Mouse (Mus musculus): ENCODE measurements around the gene Ak2. TPM values are rescaled to one million over a fixed set of nuclear protein-coding genes. Genes with fewer than 3 reads are reported as not detected.

Gene Ak2
- total and polyA plus RNA-seq, 3 experiments = 330 to 366 TPM; not detected in 1

DNA sequence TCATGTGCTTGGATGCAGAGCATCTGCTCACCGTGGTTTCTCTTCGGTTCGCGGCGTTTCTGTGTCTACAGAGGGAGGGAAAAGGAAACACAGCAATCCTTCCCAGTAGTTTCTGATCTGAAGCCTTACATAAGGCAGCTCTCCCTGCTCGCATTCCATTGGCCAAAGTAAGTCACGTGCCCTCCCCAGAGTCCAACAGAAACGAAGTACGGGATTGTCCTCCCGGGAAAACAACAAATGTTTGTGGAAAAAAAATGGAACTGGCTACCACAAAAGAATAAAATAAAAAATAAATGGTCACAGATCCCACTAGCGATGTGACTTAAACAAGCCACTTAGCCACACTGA, 10.0 kb upstream of the Ak2 start:
- TF ChIP-seq MYB (IDR thresholded peaks at IDR 0.05; ENCODE audit: low read depth, low read length) = no peak
- no peak for TF ChIP-seq MYC (IDR thresholded peaks at IDR 0.05; ENCODE audit: low read depth, low read length)
- no peak for TF ChIP-seq ZNF384 (IDR thresholded peaks at IDR 0.05; ENCODE audit: low read depth, low read length)
- TF ChIP-seq MAX (IDR thresholded peaks at IDR 0.05; ENCODE audit: low read length) = no peak
- TF ChIP-seq GATA1 (IDR thresholded peaks at IDR 0.05; ENCODE audit: low read depth, low read length) = no peak
- no peak for TF ChIP-seq MEF2A (IDR thresholded peaks at IDR 0.05; ENCODE audit: extremely low read depth, insufficient replicate concordance, low read depth, low read length, poor library complexity, severe bottlenecking)
- no peak for TF ChIP-seq NRF1 (IDR thresholded peaks at IDR 0.05; ENCODE audit: insufficient read depth, low read depth, low read length, poor library complexity, severe bottlenecking)
- TF ChIP-seq USF1 (IDR thresholded peaks at IDR 0.05; ENCODE audit: low read depth, low read length) = no peak
- TF ChIP-seq KAT2A (conservative IDR thresholded peaks at IDR 0.05; ENCODE audit: low read depth, low read length) = no peak
- TF ChIP-seq POLR2AphosphoS2 (IDR thresholded peaks at IDR 0.05; ENCODE audit: low read length) = no peak
- no peak for TF ChIP-seq UBTF (IDR thresholded peaks at IDR 0.05; ENCODE audit: borderline replicate concordance, insufficient read depth, low read depth, low read length)
- TF ChIP-seq MAFK (IDR thresholded peaks at IDR 0.05; ENCODE audit: borderline replicate concordance, low read depth, low read length) = no peak
- TF ChIP-seq MXI1 (IDR thresholded peaks at IDR 0.05; ENCODE audit: low read depth, low read length) = no peak
- TF ChIP-seq CTCF (IDR thresholded peaks at IDR 0.05 in 2 of 3, conservative IDR thresholded peaks at IDR 0.05 in 1 of 3; ENCODE audit: control insufficient read depth in 1 of 3, insufficient read depth in 1 of 3, low read depth in 2 of 3, low read length in 3 of 3, poor library complexity in 1 of 3, severe bottlenecking in 1 of 3) = no peak
- no peak for TF ChIP-seq NELFE (IDR thresholded peaks at IDR 0.05; ENCODE audit: low read depth, low read length)
- TF ChIP-seq CHD1 (IDR thresholded peaks at IDR 0.05; ENCODE audit: low read depth, low read length) = no peak
- no peak for TF ChIP-seq HCFC1 (IDR thresholded peaks at IDR 0.05; ENCODE audit: low read depth, low read length)
- no peak for TF ChIP-seq GABPA (IDR thresholded peaks at IDR 0.05; ENCODE audit: low read depth, low read length)
- no peak for DNase-seq (ENCODE audit: low read depth, low spot score)
- Histone ChIP-seq H3K4me1 (ENCODE audit: control insufficient read depth in 1 of 2, insufficient read depth in 2 of 2, low read length in 2 of 2) (no peaks in the 10 kb centered on the region), H3K79me2 (ENCODE audit: control insufficient read depth, insufficient read depth, low read length, poor library complexity) (no peaks in the 10 kb centered on the region), H3K9me3 (replicated peaks; ENCODE audit: insufficient read depth, low read length) (no peaks in the 10 kb centered on the region), H3K9ac (ENCODE audit: control insufficient read depth, low read depth, low read length, poor library complexity, severe bottlenecking) (no peak overlapping the region), H3K27me3 (ENCODE audit: control insufficient read depth in 1 of 2, insufficient read depth in 2 of 2, low read length in 2 of 2) (peaks cover 1 to 2% of the 10 kb centered on the region in 2 experiments; a peak in 2 of 4 replicates), H3K36me3 (ENCODE audit: control insufficient read depth in 1 of 2, insufficient read depth in 2 of 2, low read length in 2 of 2) (no peaks in the 10 kb centered on the region), H3K4me3 (ENCODE audit: control insufficient read depth in 1 of 2, insufficient read depth in 1 of 2, low read depth in 2 of 2, low read length in 2 of 2) (no peak overlapping the region), H3K27ac (ENCODE audit: control insufficient read depth, low read depth, low read length) (no peak overlapping the region)

GRCm38 (mm10) chr4:128983151-128983550, 8.6 kb upstream of the Ak2 start:
- Histone ChIP-seq H3K9ac (ENCODE audit: control insufficient read depth, low read depth, low read length, poor library complexity, severe bottlenecking) (no peak overlapping the region), H3K36me3 (ENCODE audit: control insufficient read depth in 1 of 2, insufficient read depth in 2 of 2, low read length in 2 of 2) (no peaks in the 10 kb centered on the region), H3K4me3 (ENCODE audit: control insufficient read depth in 1 of 2, insufficient read depth in 1 of 2, low read depth in 2 of 2, low read length in 2 of 2) (no peak overlapping the region), H3K27ac (ENCODE audit: control insufficient read depth, low read depth, low read length) (no peak overlapping the region), H3K79me2 (ENCODE audit: control insufficient read depth, insufficient read depth, low read length, poor library complexity) (no peaks in the 10 kb centered on the region), H3K27me3 (ENCODE audit: control insufficient read depth in 1 of 2, insufficient read depth in 2 of 2, low read length in 2 of 2) (peaks cover 1 to 4% of the 10 kb centered on the region in 2 experiments; a peak in 3 of 4 replicates), H3K9me3 (replicated peaks; ENCODE audit: insufficient read depth, low read length) (no peaks in the 10 kb centered on the region), H3K4me1 (ENCODE audit: control insufficient read depth in 1 of 2, insufficient read depth in 2 of 2, low read length in 2 of 2) (no peaks in the 10 kb centered on the region)
- TF ChIP-seq POLR2AphosphoS5 (IDR thresholded peaks at IDR 0.05; ENCODE audit: borderline replicate concordance, low read depth, low read length) = no peak
- no peak for TF ChIP-seq TCF12 (IDR thresholded peaks at IDR 0.05; ENCODE audit: low read depth, low read length)
- TF ChIP-seq MYB (IDR thresholded peaks at IDR 0.05; ENCODE audit: low read depth, low read length) = no peak
- TF ChIP-seq ZKSCAN1 (IDR thresholded peaks at IDR 0.05; ENCODE audit: low read depth, low read length) = no peak
- TF ChIP-seq RAD21 (IDR thresholded peaks at IDR 0.05; ENCODE audit: low read depth, low read length) = no peak
- no peak for TF ChIP-seq HCFC1 (IDR thresholded peaks at IDR 0.05; ENCODE audit: low read depth, low read length)
- TF ChIP-seq GABPA (IDR thresholded peaks at IDR 0.05; ENCODE audit: low read depth, low read length) = no peak
- no peak for TF ChIP-seq SMC3 (IDR thresholded peaks at IDR 0.05; ENCODE audit: low read depth, low read length)
- no peak for TF ChIP-seq KAT2A (conservative IDR thresholded peaks at IDR 0.05; ENCODE audit: low read depth, low read length)
- no peak for TF ChIP-seq TBP (IDR thresholded peaks at IDR 0.05; ENCODE audit: low read depth, low read length)
- TF ChIP-seq EP300 (IDR thresholded peaks at IDR 0.05; ENCODE audit: low read depth in 1 of 2, low read length in 2 of 2) = no peak
- no peak for TF ChIP-seq POLR2A (IDR thresholded peaks at IDR 0.05; ENCODE audit: control insufficient read depth in 1 of 2, insufficient read depth in 1 of 2, low read depth in 1 of 2, low read length in 2 of 2, poor library complexity in 1 of 2)
- TF ChIP-seq MAX (IDR thresholded peaks at IDR 0.05; ENCODE audit: low read length) = no peak
- TF ChIP-seq BHLHE40 (IDR thresholded peaks at IDR 0.05; ENCODE audit: borderline replicate concordance, low read depth, low read length) = no peak
- TF ChIP-seq JUND (IDR thresholded peaks at IDR 0.05; ENCODE audit: low read depth, low read length) = no peak
- TF ChIP-seq ZC3H11A (IDR thresholded peaks at IDR 0.05; ENCODE audit: low read depth, low read length) = no peak
- no peak for TF ChIP-seq MXI1 (IDR thresholded peaks at IDR 0.05; ENCODE audit: low read depth, low read length)
- no peak for TF ChIP-seq ETS1 (IDR thresholded peaks at IDR 0.05; ENCODE audit: low read depth, low read length)
- no peak for DNase-seq (ENCODE audit: low read depth, low spot score)

All from MEL (cell line).